Mouse (Mus musculus) kidney, embryonic 15.5 days (tissue): ENCODE results near the gene Ank3. TPM values are rescaled to one million over a fixed set of nuclear protein-coding genes. Genes with fewer than 3 reads are reported as not detected.

Source experiments
- ATAC-seq: fragments of 200-750 bp; cut with Nextera tagmentation; replicated peaks from 2 replicates; pipeline ENCODE4 v1.8.0; 2017; ENCODE audit warnings: moderate TSS enrichment; ENCODE audit not compliant: low FRiP score
- H3K27ac ChIP-seq: fragments of 300-500 bp; sonication (generic); 2 replicates; pipeline ENCODE4 v1.5.1; 2015; ENCODE audit warnings: mild to moderate bottlenecking, inconsistent platforms
- H3K27me3 ChIP-seq: fragments of 300-500 bp; sonication (generic); 2 replicates; pipeline ENCODE4 v1.6.1; 2015; ENCODE audit warnings: inconsistent platforms
- H3K36me3 ChIP-seq: fragments of 300-500 bp; sonication (generic); 2 replicates; pipeline ENCODE4 v1.6.1; 2015; ENCODE audit warnings: inconsistent platforms
- H3K4me1 ChIP-seq: fragments of 300-500 bp; sonication (generic); 2 replicates; pipeline ENCODE4 v1.6.1; 2015; ENCODE audit warnings: inconsistent platforms
- H3K4me2 ChIP-seq: fragments of 300-500 bp; sonication (generic); 2 replicates; pipeline ENCODE4 v1.6.1; 2015; ENCODE audit warnings: moderate library complexity, mild to moderate bottlenecking, inconsistent platforms
- H3K4me3 ChIP-seq: fragments of 300-500 bp; sonication (generic); replicated peaks from 2 replicates; pipeline ENCODE4 v1.5.1; 2015; ENCODE audit warnings: mild to moderate bottlenecking, inconsistent platforms
- H3K9ac ChIP-seq: fragments of 300-500 bp; sonication (generic); 2 replicates; pipeline ENCODE4 v1.6.1; 2015; ENCODE audit warnings: mild to moderate bottlenecking, inconsistent platforms
- H3K9me3 ChIP-seq: fragments of 300-500 bp; sonication (generic); replicated peaks from 2 replicates; pipeline ENCODE4 v1.6.1; 2016; ENCODE audit warnings: inconsistent platforms
- WGBS: fragments of 180-500 bp; shearing (Covaris S2); methylation state at CpG from one replicate; pipeline ENCODE4 v1.1.7; 2015; ENCODE audit warnings: mixed read lengths; 5-methylcytosine and 5-hydroxymethylcytosine counted together
- polyA plus RNA-seq: library from polyadenylated mRNA; unstranded; fragments of >200 nt; fragmentation: Nextera tagmentation; extraction: Ambion mirVana; gene quantifications from 2 replicates; pipeline ENCODE4 v1.2.1, GENCODE M21; 2015

The Ank3 gene
- polyA plus RNA-seq, 1 experiment from 2014 or later = 47.9 TPM

GRCm38 (mm10) chr10:69944845-69945244, 546.3 kb downstream of the Ank3 start:
- H3K9ac ChIP-seq = no peak overlapping the region
- H3K27ac ChIP-seq = no peak overlapping the region
- no peaks in the 10 kb centered on the region for H3K27me3 ChIP-seq
- no peak for ATAC-seq
- H3K9me3 ChIP-seq = no peaks in the 10 kb centered on the region
- WGBS = 78% methylated on average over 9 of the region's 9 CpGs
- H3K4me1 ChIP-seq = no peaks in the 10 kb centered on the region
- peaks cover 6% of the 10 kb centered on the region for H3K36me3 ChIP-seq
- no peak overlapping the region for H3K4me3 ChIP-seq
- no peak overlapping the region for H3K4me2 ChIP-seq

- no peaks in the 10 kb centered on the region for H3K4me1 ChIP-seq
- no peaks in the 10 kb centered on the region for H3K9me3 ChIP-seq
- no peak overlapping the region for H3K27ac ChIP-seq
- H3K9ac ChIP-seq = no peak overlapping the region
- no peak for ATAC-seq
- no peaks in the 10 kb centered on the region for H3K27me3 ChIP-seq
- H3K4me2 ChIP-seq = no peak overlapping the region
- peaks cover 3% of the 10 kb centered on the region; the same call in 1 of the 2 replicates for H3K36me3 ChIP-seq
- WGBS = 80% methylated on average over 8 of the region's 8 CpGs
- no peak overlapping the region for H3K4me3 ChIP-seq
Observed at GRCm38 (mm10) chr10:69945870-69946269, 547.3 kb downstream of the Ank3 start.

- WGBS = 85% methylated on average over 8 of the region's 8 CpGs
- no peak overlapping the region for H3K4me2 ChIP-seq
- H3K27me3 ChIP-seq = no peaks in the 10 kb centered on the region
- peaks cover 4% of the 10 kb centered on the region; the same call in 1 of the 2 replicates for H3K36me3 ChIP-seq
- no peak overlapping the region for H3K9ac ChIP-seq
- no peak overlapping the region for H3K27ac ChIP-seq
- no peaks in the 10 kb centered on the region for H3K9me3 ChIP-seq
- no peak overlapping the region for H3K4me3 ChIP-seq
- no peaks in the 10 kb centered on the region for H3K4me1 ChIP-seq
- ATAC-seq = no peak
Observed at GRCm38 (mm10) chr10:69946271-69946670, 547.7 kb downstream of the Ank3 start.

DNA sequence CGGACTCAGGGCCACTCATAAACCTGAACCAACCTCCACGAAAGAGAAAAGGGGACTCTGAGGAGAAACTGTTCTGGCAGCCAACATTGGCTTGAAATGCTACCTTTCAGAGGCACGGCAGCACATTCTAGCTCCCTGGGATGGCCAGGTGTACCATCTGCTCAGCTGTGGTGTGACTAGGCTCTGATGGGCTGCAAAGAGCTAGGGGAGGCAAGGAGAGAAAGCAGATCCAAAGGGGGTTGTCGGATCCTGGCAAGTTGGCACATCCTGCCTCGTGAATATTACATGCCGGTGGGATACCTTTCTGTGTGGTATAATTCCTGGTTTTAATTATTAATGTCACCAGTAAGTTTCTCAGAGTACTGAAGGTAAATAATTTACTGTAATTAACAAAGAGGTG, 548.5 kb downstream of the Ank3 start:
- peaks cover 4% of the 10 kb centered on the region; the same call in 1 of the 2 replicates for H3K36me3 ChIP-seq
- no peaks in the 10 kb centered on the region for H3K27me3 ChIP-seq
- H3K4me2 ChIP-seq = no peak overlapping the region
- H3K4me3 ChIP-seq = no peak overlapping the region
- no peaks in the 10 kb centered on the region for H3K9me3 ChIP-seq
- no peak overlapping the region for H3K9ac ChIP-seq
- no peaks in the 10 kb centered on the region for H3K4me1 ChIP-seq
- 80% methylated on average over 6 of the region's 6 CpGs for WGBS
- H3K27ac ChIP-seq = 0 out of 2 replicates have a peak overlapping the region, but pooled peaks have one; percentile 10
- ATAC-seq = no peak

GRCm38 (mm10) chr10:69950236-69950918, 551.8 kb downstream of the Ank3 start:
- WGBS = 91% methylated on average over 11 of the region's 11 CpGs

DNA sequence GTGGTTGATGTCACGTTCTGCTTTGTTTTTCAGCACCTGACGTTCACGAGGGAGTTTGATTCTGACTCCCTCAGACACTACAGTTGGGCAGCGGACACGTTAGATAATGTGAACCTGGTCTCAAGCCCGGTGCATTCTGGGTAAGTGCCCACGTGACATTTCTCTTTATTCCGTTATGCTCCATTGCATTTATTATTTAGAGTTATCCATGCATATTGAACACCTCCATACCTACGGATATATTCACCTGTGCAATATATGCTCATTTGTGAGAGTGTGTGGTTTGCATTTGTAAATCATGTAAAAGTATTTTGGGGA, 552.3 kb downstream of the Ank3 start:
- no peaks in the 10 kb centered on the region for H3K27me3 ChIP-seq
- no peak overlapping the region for H3K9ac ChIP-seq
- no peak overlapping the region for H3K4me3 ChIP-seq
- no peak overlapping the region for H3K4me2 ChIP-seq
- no peak overlapping the region for H3K27ac ChIP-seq
- no peak for ATAC-seq
- H3K36me3 ChIP-seq = peaks cover 23% of the 10 kb centered on the region
- no peaks in the 10 kb centered on the region for H3K9me3 ChIP-seq
- WGBS = 83% methylated on average over 9 of the region's 9 CpGs
- H3K4me1 ChIP-seq = no peaks in the 10 kb centered on the region

More at GRCm38 (mm10) chr10:69950236-69950918, 551.8 kb downstream of the Ank3 start:
- Histone ChIP-seq H3K4me3 (no peak overlapping the region), H3K9me3 (no peaks in the 10 kb centered on the region), H3K27me3 (no peaks in the 10 kb centered on the region), H3K4me1 (no peaks in the 10 kb centered on the region), H3K9ac (no peak overlapping the region), H3K27ac (no peak overlapping the region), H3K36me3 (peaks cover 19% of the 10 kb centered on the region), H3K4me2 (no peak overlapping the region)
- ATAC-seq = no peak

DNA sequence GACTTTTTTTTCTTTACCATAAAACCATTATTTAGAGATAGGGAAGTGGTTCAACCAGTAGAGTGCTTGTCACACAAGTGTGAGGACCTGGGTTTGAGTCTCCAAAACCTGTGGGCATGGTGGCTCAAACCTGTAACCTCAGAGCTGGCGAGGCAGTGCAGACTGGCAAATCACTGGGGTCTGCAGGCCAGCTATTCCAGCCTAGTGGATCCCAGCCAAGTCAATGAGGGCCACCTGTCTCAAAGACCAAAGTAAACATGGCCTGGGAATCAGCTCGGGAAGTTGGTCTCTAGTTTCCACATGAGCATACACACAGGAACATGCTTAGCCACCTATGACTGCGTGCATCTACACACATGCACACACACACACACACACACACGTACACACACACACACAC, 552.9 kb downstream of the Ank3 start:
- H3K9me3 ChIP-seq = no peaks in the 10 kb centered on the region
- peaks cover 28% of the 10 kb centered on the region for H3K36me3 ChIP-seq
- WGBS = 63% methylated on average over 3 of the region's 4 CpGs
- H3K9ac ChIP-seq = no peak overlapping the region
- H3K4me2 ChIP-seq = no peak overlapping the region
- no peak overlapping the region for H3K4me3 ChIP-seq
- no peak overlapping the region for H3K27ac ChIP-seq
- H3K4me1 ChIP-seq = no peaks in the 10 kb centered on the region
- ATAC-seq = no peak
- no peaks in the 10 kb centered on the region for H3K27me3 ChIP-seq

DNA sequence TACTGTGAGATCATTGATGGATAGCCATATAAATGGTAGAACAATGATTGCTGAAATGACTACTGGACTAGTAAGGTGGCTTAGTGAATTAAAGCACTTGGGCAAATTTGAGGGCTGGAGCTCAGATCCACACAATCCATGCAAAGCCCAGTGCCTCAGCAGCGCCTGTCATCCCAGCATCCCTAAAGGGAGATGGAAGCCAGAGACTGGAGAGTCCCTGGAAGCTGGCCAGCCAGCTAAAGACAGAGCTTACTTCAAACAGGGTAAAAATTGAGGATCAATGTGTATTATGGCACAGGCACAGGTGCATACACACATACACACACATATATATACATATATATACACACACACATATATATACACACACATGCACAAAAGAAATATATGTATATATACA, 553.7 kb downstream of the Ank3 start:
- H3K9me3 ChIP-seq = no peaks in the 10 kb centered on the region
- no peak overlapping the region for H3K27ac ChIP-seq
- no peak overlapping the region for H3K4me3 ChIP-seq
- H3K27me3 ChIP-seq = no peaks in the 10 kb centered on the region
- H3K9ac ChIP-seq = no peak overlapping the region
- WGBS = 84% methylated on average over 1 of the region's 1 CpGs
- ATAC-seq = no peak
- no peaks in the 10 kb centered on the region for H3K4me1 ChIP-seq
- peaks cover 33% of the 10 kb centered on the region for H3K36me3 ChIP-seq
- no peak overlapping the region for H3K4me2 ChIP-seq

DNA sequence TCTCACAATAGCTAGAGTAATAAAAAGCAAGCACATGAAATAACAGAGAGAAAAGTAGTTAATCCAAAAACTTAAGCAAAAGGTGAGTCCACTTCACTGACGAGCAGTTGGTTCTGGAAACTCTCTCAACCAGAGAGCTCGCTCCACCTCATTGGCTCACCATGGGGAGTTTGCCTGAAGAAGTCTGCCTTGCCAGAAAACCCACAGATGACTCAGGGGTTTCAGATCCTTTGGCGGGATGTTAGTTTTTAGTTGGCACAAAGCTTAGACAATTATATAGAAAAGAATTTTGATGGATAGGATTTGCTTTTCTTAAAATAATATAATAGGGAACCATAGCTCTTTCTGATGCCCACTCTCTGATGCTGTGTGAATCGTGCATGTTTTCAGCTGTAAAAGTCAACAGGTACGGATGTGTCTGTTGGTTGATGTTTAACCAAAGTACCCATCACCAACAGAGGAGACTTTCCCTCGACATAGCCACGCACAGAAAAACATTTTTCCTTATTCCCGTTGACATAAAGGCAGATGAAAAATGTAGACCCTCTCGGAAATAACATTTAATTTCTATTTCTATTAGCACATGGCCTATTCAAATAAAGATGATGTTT, 556.2 kb downstream of the Ank3 start:
- Histone ChIP-seq H3K4me3 (no peak overlapping the region), H3K27me3 (no peaks in the 10 kb centered on the region), H3K9me3 (no peaks in the 10 kb centered on the region), H3K36me3 (peaks cover 43% of the 10 kb centered on the region), H3K4me2 (no peak overlapping the region), H3K9ac (no peak overlapping the region), H3K4me1 (no peaks in the 10 kb centered on the region), H3K27ac (no peak overlapping the region)
- ATAC-seq = no peak
- WGBS = 82% methylated on average over 9 of the region's 9 CpGs

- H3K36me3 ChIP-seq = peaks cover 20% of the 10 kb centered on the region
- ATAC-seq = no peak
- H3K4me3 ChIP-seq = no peak overlapping the region
- H3K4me2 ChIP-seq = no peak overlapping the region
- H3K4me1 ChIP-seq = no peaks in the 10 kb centered on the region
- H3K9me3 ChIP-seq = no peaks in the 10 kb centered on the region
- no peak overlapping the region for H3K27ac ChIP-seq
- H3K9ac ChIP-seq = no peak overlapping the region
- 91% methylated on average over 7 of the region's 7 CpGs for WGBS
- no peaks in the 10 kb centered on the region for H3K27me3 ChIP-seq
Observed at GRCm38 (mm10) chr10:69962226-69962625, 563.7 kb downstream of the Ank3 start.

DNA sequence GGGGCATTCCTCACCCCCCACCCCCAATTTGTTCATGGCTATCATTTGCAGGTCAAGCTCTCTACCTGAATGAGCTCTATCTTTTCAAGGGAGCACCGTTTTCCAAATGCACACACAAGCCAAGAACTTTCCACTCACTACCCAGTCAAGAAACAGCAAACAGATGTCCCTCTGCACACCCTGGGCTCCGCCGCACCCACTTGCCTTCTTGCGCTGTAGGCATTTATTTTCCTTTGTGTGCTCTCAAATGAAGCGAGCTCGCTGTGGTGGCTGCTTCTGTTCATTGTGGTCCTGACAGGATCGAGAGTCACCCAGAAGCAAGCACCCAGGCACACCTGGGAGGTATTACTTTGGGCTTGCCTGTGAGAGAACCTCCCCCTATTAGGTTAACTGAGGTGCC, 564.4 kb downstream of the Ank3 start:
- WGBS = 88% methylated on average over 7 of the region's 7 CpGs
- H3K27me3 ChIP-seq = no peaks in the 10 kb centered on the region
- H3K9me3 ChIP-seq = no peaks in the 10 kb centered on the region
- no peak overlapping the region for H3K4me3 ChIP-seq
- H3K27ac ChIP-seq = no peak overlapping the region
- H3K4me1 ChIP-seq = no peaks in the 10 kb centered on the region
- peaks cover 17% of the 10 kb centered on the region for H3K36me3 ChIP-seq
- H3K4me2 ChIP-seq = no peak overlapping the region
- ATAC-seq = no peak
- H3K9ac ChIP-seq = no peak overlapping the region

DNA sequence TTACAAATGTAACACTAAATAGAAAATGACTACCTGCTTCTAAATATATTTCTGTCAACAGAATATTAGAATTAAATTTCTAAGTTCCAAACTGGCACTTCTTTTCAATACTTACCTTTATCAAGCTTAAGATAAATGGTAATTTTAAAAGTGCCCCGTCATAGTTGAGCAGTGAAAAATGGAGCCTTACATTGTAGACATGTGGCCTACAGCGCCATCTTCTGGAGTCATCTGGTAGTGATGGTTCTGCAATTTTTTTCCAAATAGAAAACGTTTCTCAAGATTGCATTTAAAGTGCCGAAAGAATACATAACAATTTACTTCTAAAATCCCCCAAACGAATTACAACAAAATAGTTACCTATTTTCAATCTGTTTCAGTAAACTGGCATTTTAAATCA, 566.0 kb downstream of the Ank3 start:
- H3K9ac ChIP-seq = no peak overlapping the region
- 4% methylated on average over 5 of the region's 5 CpGs for WGBS
- H3K36me3 ChIP-seq = peaks cover 20% of the 10 kb centered on the region
- no peak for ATAC-seq
- no peaks in the 10 kb centered on the region for H3K9me3 ChIP-seq
- no peaks in the 10 kb centered on the region for H3K27me3 ChIP-seq
- H3K4me2 ChIP-seq = no peak overlapping the region
- no peak overlapping the region for H3K27ac ChIP-seq
- H3K4me3 ChIP-seq = no peak overlapping the region
- no peaks in the 10 kb centered on the region for H3K4me1 ChIP-seq

GRCm38 (mm10) chr10:69965085-69965484, 566.5 kb downstream of the Ank3 start:
- H3K36me3 ChIP-seq = peaks cover 20% of the 10 kb centered on the region
- no peak overlapping the region for H3K4me3 ChIP-seq
- no peak overlapping the region for H3K27ac ChIP-seq
- 51% methylated on average over 6 of the region's 6 CpGs for WGBS
- H3K9ac ChIP-seq = no peak overlapping the region
- no peaks in the 10 kb centered on the region for H3K4me1 ChIP-seq
- no peaks in the 10 kb centered on the region for H3K27me3 ChIP-seq
- no peak for ATAC-seq
- H3K9me3 ChIP-seq = no peaks in the 10 kb centered on the region
- no peak overlapping the region for H3K4me2 ChIP-seq
